22 mouse cellular contexts compared by ENCODE assay signal in the genomic region with DNA sequence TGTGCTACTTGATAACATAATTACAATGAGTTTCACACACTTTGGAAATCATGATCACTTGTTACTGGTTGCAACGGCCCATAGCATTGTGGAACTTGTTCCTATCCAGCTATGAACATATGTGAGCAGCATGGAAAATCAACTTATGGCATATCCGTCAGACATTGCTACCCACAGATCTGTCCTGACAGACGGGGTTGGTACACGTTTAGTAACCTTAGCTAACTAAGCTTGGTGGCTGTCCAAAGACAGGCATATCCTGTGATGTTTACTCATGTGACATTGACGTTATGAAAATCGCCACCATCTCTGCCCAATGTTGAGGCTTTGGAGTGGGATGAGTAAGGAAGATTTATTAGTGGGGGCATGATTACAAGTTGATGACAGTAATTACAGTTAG.
A peak's percentile ranks its signal among the peaks of the same experiment; 100 is the strongest.
DNase-seq lines count a peak whose midpoint lies in the region; ATAC-seq and TF ChIP-seq lines count a peak whose summit lies in the region.
"Had no signal": no experiment of that assay in that cellular context is flagged by ENCODE, and none has a peak within 500 bp of the region (broad histone marks: within the 10 kb centered on the region; RNA-seq: fewer than 3 reads in every experiment).

No protein-coding gene starts in this region.

- H3K4me3 ChIP-seq in forebrain, postnatal 0 days (ENCODE audit: low read depth, low read length), result no peak overlapping the region
- no peak overlapping the region for H3K4me3 ChIP-seq in forebrain, embryonic 16.5 days (replicated peaks; ENCODE audit: low read length)
- no peak overlapping the region for H3K4me3 ChIP-seq in left cerebral cortex, adult 2 months
- H3K4me3 ChIP-seq: embryonic facial prominence, embryonic 12.5 days; forebrain, embryonic 15.5 days; gastrocnemius, adult 2 months; heart, embryonic 12.5 days; hindbrain, embryonic 15.5 days had no signal

- peak; percentile 2 for DNase-seq in forebrain, postnatal 0 days
- peak; percentile 5 to 10 for DNase-seq in left cerebral cortex, adult 8-10 months (ENCODE audit: low spot score in 2 of 2)
- DNase-seq in left cerebral cortex, adult 2 months (ENCODE audit: extremely low spot score in 1 of 2, low spot score in 2 of 2), result no peak
- DNase-seq in right cerebral cortex, postnatal 25 days, result peak; percentile 4
- DNase-seq in right cerebral cortex, postnatal 14 days, result no peak
- no peak for DNase-seq in cerebellum, postnatal 36 days
- DNase-seq: adrenal gland, adult 8-10 months; adrenal gland, postnatal 36 days; B cell, adult 2 months; cerebellum, adult 11 months; cerebellum, adult 8-10 months; cerebellum, postnatal 14 days; gastrocnemius, adult 2 months; gastrocnemius, postnatal 25 days; heart, postnatal 36 days had no signal

- no peaks in the 10 kb centered on the region for H3K27me3 ChIP-seq in forebrain, postnatal 0 days (ENCODE audit: insufficient read depth, low read length)
- no peaks in the 10 kb centered on the region for H3K27me3 ChIP-seq in forebrain, embryonic 16.5 days (replicated peaks; ENCODE audit: control insufficient read depth, insufficient read depth, low read length)
- H3K27me3 ChIP-seq: embryonic facial prominence, embryonic 12.5 days; forebrain, embryonic 15.5 days; heart, embryonic 12.5 days; hindbrain, embryonic 15.5 days had no signal

- no peak overlapping the region for H3K4me2 ChIP-seq in forebrain, postnatal 0 days (ENCODE audit: low read depth)
- no peak overlapping the region for H3K4me2 ChIP-seq in forebrain, embryonic 16.5 days (ENCODE audit: low read length)
- H3K4me2 ChIP-seq: embryonic facial prominence, embryonic 12.5 days; forebrain, embryonic 15.5 days; heart, embryonic 12.5 days; hindbrain, embryonic 15.5 days had no signal

- no peaks in the 10 kb centered on the region for H3K9me3 ChIP-seq in forebrain, postnatal 0 days (ENCODE audit: low read length)
- H3K9me3 ChIP-seq in forebrain, embryonic 16.5 days (ENCODE audit: control insufficient read depth, low read length), result no peaks in the 10 kb centered on the region
- H3K9me3 ChIP-seq: embryonic facial prominence, embryonic 12.5 days; forebrain, embryonic 15.5 days; G1E; hindbrain, embryonic 15.5 days had no signal

- ATAC-seq in forebrain, postnatal 0 days, result no peak
- no peak for ATAC-seq in forebrain, embryonic 16.5 days
- ATAC-seq: CD4-positive, CD25-positive, alpha-beta regulatory T cell, adult 4 months; forebrain, embryonic 15.5 days had no signal

- no peaks in the 10 kb centered on the region for H3K4me1 ChIP-seq in forebrain, postnatal 0 days (ENCODE audit: insufficient read depth)
- H3K4me1 ChIP-seq in forebrain, embryonic 16.5 days (replicated peaks; ENCODE audit: control insufficient read depth, insufficient read depth, low read length), result no peaks in the 10 kb centered on the region
- H3K4me1 ChIP-seq: embryonic facial prominence, embryonic 12.5 days; forebrain, embryonic 15.5 days; heart, embryonic 12.5 days; hindbrain, embryonic 15.5 days had no signal

- no peaks in the 10 kb centered on the region for H3K36me3 ChIP-seq in forebrain, postnatal 0 days (ENCODE audit: insufficient read depth)
- no peaks in the 10 kb centered on the region for H3K36me3 ChIP-seq in forebrain, embryonic 16.5 days (ENCODE audit: control insufficient read depth, insufficient read depth)
- H3K36me3 ChIP-seq: embryonic facial prominence, embryonic 12.5 days; forebrain, embryonic 15.5 days; G1E; heart, embryonic 12.5 days; hindbrain, embryonic 15.5 days had no signal

- 79% methylated on average over 6 of the region's 6 CpGs for WGBS in forebrain, postnatal 0 days
- WGBS in forebrain, embryonic 16.5 days, result 80% methylated on average over 6 of the region's 6 CpGs

- TF ChIP-seq CTCF in forebrain, postnatal 0 days (IDR thresholded peaks at IDR 0.05; ENCODE audit: low read depth), result no peak
- TF ChIP-seq CTCF in left cerebral cortex, adult 2 months (IDR thresholded peaks at IDR 0.05), result no peak

- H3K9ac ChIP-seq in forebrain, postnatal 0 days, result no peak overlapping the region
- no peak overlapping the region for H3K9ac ChIP-seq in forebrain, embryonic 16.5 days (replicated peaks; ENCODE audit: low read depth, low read length)
- H3K9ac ChIP-seq: embryonic facial prominence, embryonic 12.5 days; forebrain, embryonic 15.5 days; heart, embryonic 12.5 days; hindbrain, embryonic 15.5 days had no signal

- H3K27ac ChIP-seq in forebrain, postnatal 0 days (ENCODE audit: low read depth, low read length), result no peak overlapping the region
- no peak overlapping the region for H3K27ac ChIP-seq in forebrain, embryonic 16.5 days (ENCODE audit: low read length)
- H3K27ac ChIP-seq in left cerebral cortex, adult 2 months, result no peak overlapping the region
- H3K27ac ChIP-seq: embryonic facial prominence, embryonic 12.5 days; forebrain, embryonic 15.5 days; gastrocnemius, adult 2 months; hindbrain, embryonic 15.5 days had no signal

- intact Hi-C loops in left cerebral cortex, adult 2 months (cut with DNase I), result no loop called here

Comparison
In these comparisons a context has a peak if more than half of its experiments do, and no peak if none do; other contexts are left out.
1. DNase-seq: peak in forebrain, postnatal 0 days (single experiment), left cerebral cortex, adult 8-10 months (2 of 2) and right cerebral cortex, postnatal 25 days (single experiment); none in left cerebral cortex, adult 2 months (0 of 2), right cerebral cortex, postnatal 14 days (single experiment) and cerebellum, postnatal 36 days (0 of 2).